Mouse (Mus musculus): Measurements from ENCODE around the gene Plekhh2.

- TF ChIP-seq CTCF (IDR thresholded peaks at IDR 0.05; ENCODE audit: control insufficient read depth, insufficient read depth, insufficient replicate concordance, low read depth, low read length), result no peak
- no peak for TF ChIP-seq POLR2A (IDR thresholded peaks at IDR 0.05; ENCODE audit: control insufficient read depth, low read depth, low read length)
Measured at GRCm38 (mm10) chr17:84478276-84478675, 33.4 kb upstream of the Plekhh2 start.
